Mouse (Mus musculus): ENCODE measurements around the gene Eno3. TPM values are rescaled to one million over a fixed set of nuclear protein-coding genes. Genes with fewer than 3 reads are reported as not detected.

Eno3 gene
- polyA plus RNA-seq, 1 experiment from 2014 or later, result 14.5 TPM

DNA sequence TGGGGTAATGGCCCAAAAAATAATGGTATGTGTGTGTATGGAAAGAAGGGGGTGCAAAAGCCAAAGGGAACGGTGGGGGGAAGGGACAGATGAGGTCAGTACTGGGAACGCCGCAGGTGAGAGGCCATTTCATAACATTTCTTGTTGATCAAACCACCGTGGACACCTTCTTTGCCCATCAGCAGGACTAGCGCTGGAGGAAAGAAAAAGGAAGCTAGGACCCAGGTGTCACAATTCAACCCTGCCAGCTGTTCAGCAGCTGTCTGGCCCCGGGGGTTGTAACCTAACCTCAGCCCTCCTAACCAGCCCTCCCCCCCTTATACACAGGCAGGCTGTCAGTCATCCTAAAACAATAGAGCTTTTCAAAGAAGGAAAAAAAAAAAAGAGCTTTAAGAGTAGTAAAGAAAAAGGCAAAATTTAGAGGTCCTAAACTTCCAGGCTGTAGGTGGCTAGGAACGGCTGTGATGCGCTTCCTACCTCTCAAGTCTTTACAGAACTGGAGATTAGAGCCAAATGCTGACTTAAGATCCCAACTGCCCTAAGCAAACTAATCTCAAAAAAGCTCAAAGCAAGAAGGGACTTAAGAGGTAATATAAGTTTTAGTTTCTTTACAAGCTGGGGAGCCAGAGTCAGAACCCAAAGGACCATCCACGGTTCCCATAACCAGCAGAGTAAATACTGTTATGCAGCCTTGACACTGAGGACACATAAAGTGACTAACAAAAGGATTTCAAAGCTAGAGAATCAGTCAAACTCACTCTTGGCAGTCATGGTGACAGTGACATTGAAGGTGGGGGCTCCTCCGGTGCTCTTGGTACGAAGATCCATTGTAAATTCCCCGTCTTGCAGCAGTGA lies 4.7 kb upstream of the Eno3 start:
- H3K9me3 ChIP-seq (ENCODE audit: control insufficient read depth, low read depth, low read length), result no peaks in the 10 kb centered on the region
- H3K27ac ChIP-seq (ENCODE audit: low read length), result peak overlapping the region; percentile 99; the same call in 1 of the 2 replicates
- peaks cover 41% of the 10 kb centered on the region for H3K4me1 ChIP-seq (ENCODE audit: control insufficient read depth, insufficient read depth, low read length)
- H3K27me3 ChIP-seq (ENCODE audit: control insufficient read depth, insufficient read depth, low read length), result no peaks in the 10 kb centered on the region
- H3K4me2 ChIP-seq (replicated peaks; ENCODE audit: low read depth, low read length), result peak overlapping the region; percentile 85
- no peak for ATAC-seq (ENCODE audit: insufficient number of reproducible peaks, insufficient read depth, low FRiP score, low read depth)
- peak overlapping the region; percentile 98; the same call in 1 of the 2 replicates for H3K9ac ChIP-seq (replicated peaks; ENCODE audit: low read depth, low read length)
- peak overlapping the region; percentile 100 for H3K4me3 ChIP-seq (ENCODE audit: low read depth, low read length)
- WGBS, result 59% methylated on average over 12 of the region's 12 CpGs
- peaks cover 40% of the 10 kb centered on the region for H3K36me3 ChIP-seq (ENCODE audit: control insufficient read depth, insufficient read depth, low read length)

DNA sequence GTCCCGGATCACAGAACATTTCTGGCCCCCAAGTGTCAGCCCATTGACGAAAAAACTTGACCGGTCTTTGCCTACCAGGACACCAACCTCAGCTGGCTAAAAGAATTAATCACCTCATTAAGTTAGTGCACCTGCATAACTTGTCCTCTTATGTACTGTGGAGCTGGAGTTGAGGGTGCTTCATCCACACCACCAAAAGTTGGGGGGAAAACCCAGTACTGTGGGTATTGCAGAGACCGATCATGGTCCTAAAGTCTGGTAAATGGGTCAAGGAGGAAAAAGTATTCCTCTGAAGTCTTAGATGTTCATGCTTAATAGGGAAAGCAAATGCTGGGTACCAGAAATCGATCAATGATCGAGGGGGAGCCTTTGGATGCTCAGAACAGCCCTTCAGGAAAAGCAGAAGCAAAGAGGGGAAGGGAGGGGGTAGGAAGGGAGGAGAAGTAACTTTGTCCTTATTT lies 4.1 kb upstream of the Eno3 start:
- peak overlapping the region; percentile 85 for H3K4me2 ChIP-seq (replicated peaks; ENCODE audit: low read depth, low read length)
- no peak for ATAC-seq (ENCODE audit: insufficient number of reproducible peaks, insufficient read depth, low FRiP score, low read depth)
- H3K4me1 ChIP-seq (ENCODE audit: control insufficient read depth, insufficient read depth, low read length), result peaks cover 42% of the 10 kb centered on the region
- H3K9me3 ChIP-seq (ENCODE audit: control insufficient read depth, low read depth, low read length), result no peaks in the 10 kb centered on the region
- H3K27ac ChIP-seq (ENCODE audit: low read length), result peak overlapping the region; percentile 99
- WGBS, result 43% methylated on average over 6 of the region's 6 CpGs
- H3K36me3 ChIP-seq (ENCODE audit: control insufficient read depth, insufficient read depth, low read length), result peaks cover 40% of the 10 kb centered on the region
- H3K4me3 ChIP-seq (ENCODE audit: low read depth, low read length), result peak overlapping the region; percentile 100
- H3K27me3 ChIP-seq (ENCODE audit: control insufficient read depth, insufficient read depth, low read length), result no peaks in the 10 kb centered on the region
- H3K9ac ChIP-seq (replicated peaks; ENCODE audit: low read depth, low read length), result peak overlapping the region; percentile 98

DNA sequence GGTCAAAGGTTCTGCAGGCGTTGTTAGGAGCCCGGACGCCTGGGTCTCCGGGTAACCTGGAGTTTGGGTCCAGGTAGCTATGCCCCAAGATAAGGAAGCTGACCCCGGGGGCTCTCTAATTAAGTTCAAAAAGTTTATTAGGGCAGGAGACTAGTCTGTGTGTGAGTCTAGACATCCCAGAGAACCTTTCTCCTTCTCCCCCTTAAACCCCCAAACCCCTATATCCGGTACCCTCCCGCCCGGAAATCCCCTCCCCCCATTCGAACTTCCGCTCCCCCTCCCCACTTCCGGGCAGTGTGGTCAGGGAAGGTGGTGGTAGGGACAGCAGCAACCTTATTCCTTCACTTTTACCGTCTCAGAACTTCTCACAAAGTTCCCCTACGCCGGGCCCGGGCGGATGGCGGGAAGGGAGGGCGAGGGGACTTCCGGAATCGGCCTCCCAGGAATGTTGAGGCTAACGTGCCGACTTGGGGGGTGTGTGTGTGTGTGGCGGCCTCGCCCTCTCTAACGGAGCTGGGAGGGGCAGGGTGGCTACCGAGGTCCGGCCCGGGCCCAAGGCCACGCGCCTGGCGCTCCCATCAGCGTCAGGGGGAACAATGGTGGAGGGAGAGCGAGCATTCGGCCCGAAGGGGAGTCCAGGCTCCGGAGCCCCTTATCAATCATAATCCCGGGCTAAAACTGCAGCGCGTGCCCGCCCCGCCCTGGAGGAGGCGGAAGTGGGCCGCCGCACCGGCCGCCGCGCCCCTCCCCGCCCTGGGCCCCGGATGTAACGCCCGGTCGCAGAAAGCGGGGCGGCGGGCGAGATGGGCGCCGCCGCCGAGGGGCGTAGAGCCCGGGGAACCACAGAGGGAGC lies 3.4 kb upstream of the Eno3 start:
- ATAC-seq (ENCODE audit: insufficient number of reproducible peaks, insufficient read depth, low FRiP score, low read depth), result peak; percentile 29; the same call in 1 of the 2 replicates
- Histone ChIP-seq H3K4me2 (replicated peaks; ENCODE audit: low read depth, low read length) (peak overlapping the region; percentile 85), H3K27ac (ENCODE audit: low read length) (peak overlapping the region; percentile 99), H3K9ac (replicated peaks; ENCODE audit: low read depth, low read length) (peak overlapping the region; percentile 98), H3K9me3 (ENCODE audit: control insufficient read depth, low read depth, low read length) (no peaks in the 10 kb centered on the region), H3K36me3 (ENCODE audit: control insufficient read depth, insufficient read depth, low read length) (peaks cover 37% of the 10 kb centered on the region), H3K4me3 (ENCODE audit: low read depth, low read length) (peak overlapping the region; percentile 100), H3K27me3 (ENCODE audit: control insufficient read depth, insufficient read depth, low read length) (no peaks in the 10 kb centered on the region), H3K4me1 (ENCODE audit: control insufficient read depth, insufficient read depth, low read length) (peaks cover 38% of the 10 kb centered on the region)
- WGBS, result under 1% methylated on average over 62 of the region's 63 CpGs

DNA sequence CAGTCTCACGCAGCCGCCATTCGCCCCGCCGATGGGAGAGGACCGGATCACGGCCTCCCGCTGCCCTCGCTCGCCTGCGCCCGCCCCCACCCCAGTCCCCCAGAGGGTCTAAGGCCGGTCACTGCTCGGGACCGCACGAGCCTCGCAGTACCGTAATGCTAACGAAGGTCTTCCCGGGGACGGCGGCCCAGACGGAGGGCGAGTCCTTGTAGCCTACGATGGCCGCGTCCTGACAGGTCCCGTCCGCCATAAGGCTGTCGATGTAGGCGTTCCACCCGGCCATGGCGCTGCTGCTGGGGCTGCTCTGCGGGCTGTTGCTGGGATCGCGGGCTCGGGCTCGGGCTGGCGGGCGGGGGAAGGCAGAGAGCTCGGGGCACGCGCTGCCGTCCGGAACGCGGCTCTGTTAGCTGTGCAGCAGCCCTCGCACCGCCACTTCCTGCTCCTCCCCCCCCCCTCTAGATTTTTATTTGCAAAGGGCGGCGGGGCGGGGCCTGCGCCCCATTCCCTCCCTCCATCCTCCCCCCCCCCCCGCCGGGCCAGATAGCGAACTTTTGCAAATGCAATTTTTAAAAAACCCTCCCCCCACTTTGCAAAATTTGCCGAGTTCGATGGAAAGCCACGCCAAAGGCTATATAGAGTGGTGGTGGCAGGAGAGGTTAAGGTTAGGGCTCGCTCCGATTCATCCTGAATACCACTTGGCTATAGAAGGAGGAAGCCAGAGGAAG lies 2.6 kb upstream of the Eno3 start, which contains the start of gene Pfn1:
Gene Pfn1 (minus strand): TSS at position 447 of the 725 bp plus-strand sequence.
- H3K4me1 ChIP-seq (ENCODE audit: control insufficient read depth, insufficient read depth, low read length), result peaks cover 35% of the 10 kb centered on the region
- ATAC-seq (ENCODE audit: insufficient number of reproducible peaks, insufficient read depth, low FRiP score, low read depth), result peak; percentile 43; the same call in 1 of the 2 replicates
- WGBS, result under 1% methylated on average over 57 of the region's 61 CpGs

DNA sequence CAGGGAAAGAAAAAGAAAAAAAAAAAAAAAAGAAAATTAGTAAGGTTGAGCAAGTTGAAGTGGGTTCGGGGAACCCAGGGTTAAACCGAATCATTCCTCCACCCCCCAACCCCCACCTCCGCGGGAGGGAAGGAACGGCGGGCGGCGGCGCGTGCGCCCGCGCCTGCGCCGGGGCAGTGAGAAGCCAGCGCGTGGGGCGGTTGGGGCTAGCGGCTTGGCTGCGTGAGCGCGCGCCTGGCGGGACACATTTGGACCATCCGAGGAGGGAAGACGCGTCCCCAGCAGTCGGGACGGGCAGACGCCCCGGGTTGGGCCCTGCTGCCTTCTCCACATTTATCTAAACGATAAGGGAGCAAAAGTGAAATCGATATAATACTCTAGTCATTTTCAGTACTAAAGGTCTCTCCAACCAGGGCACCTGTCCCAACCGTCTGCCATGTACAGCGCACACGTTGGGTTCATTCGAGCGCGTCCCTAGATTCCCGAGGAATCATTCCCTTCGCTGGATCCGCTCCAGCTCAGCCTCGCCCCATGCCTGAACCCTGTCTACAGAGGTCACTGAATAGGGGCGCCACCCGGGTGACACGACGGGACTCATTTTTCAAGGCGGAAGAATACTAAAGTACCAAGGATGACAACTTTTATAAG lies 2.0 kb upstream of the Eno3 start:
- Histone ChIP-seq H3K36me3 (ENCODE audit: control insufficient read depth, insufficient read depth, low read length) (peaks cover 24% of the 10 kb centered on the region), H3K4me3 (ENCODE audit: low read depth, low read length) (peak overlapping the region; percentile 100), H3K4me2 (replicated peaks; ENCODE audit: low read depth, low read length) (peak overlapping the region; percentile 85), H3K4me1 (ENCODE audit: control insufficient read depth, insufficient read depth, low read length) (peaks cover 35% of the 10 kb centered on the region), H3K27ac (ENCODE audit: low read length) (peak overlapping the region; percentile 99), H3K27me3 (ENCODE audit: control insufficient read depth, insufficient read depth, low read length) (no peaks in the 10 kb centered on the region), H3K9me3 (ENCODE audit: control insufficient read depth, low read depth, low read length) (no peaks in the 10 kb centered on the region), H3K9ac (replicated peaks; ENCODE audit: low read depth, low read length) (peak overlapping the region; percentile 98)
- WGBS, result under 1% methylated on average over 48 of the region's 48 CpGs
- peak; percentile 29 for ATAC-seq (ENCODE audit: insufficient number of reproducible peaks, insufficient read depth, low FRiP score, low read depth)

More for the DNA sequence above, 2.6 kb upstream of the Eno3 start, which contains the start of gene Pfn1:
- peak within 1 kb of the TSS; percentile 85 for H3K4me2 ChIP-seq (replicated peaks; ENCODE audit: low read depth, low read length)
- H3K4me3 ChIP-seq (ENCODE audit: low read depth, low read length), result peak within 1 kb of the TSS; percentile 100
- no peaks in the 10 kb centered on the region for H3K27me3 ChIP-seq (ENCODE audit: control insufficient read depth, insufficient read depth, low read length)
- no peaks in the 10 kb centered on the region for H3K9me3 ChIP-seq (ENCODE audit: control insufficient read depth, low read depth, low read length)
- H3K27ac ChIP-seq (ENCODE audit: low read length), result peak within 1 kb of the TSS; percentile 99
- H3K36me3 ChIP-seq (ENCODE audit: control insufficient read depth, insufficient read depth, low read length), result peaks cover 31% of the 10 kb centered on the region
- H3K9ac ChIP-seq (replicated peaks; ENCODE audit: low read depth, low read length), result peak within 1 kb of the TSS; percentile 98

DNA sequence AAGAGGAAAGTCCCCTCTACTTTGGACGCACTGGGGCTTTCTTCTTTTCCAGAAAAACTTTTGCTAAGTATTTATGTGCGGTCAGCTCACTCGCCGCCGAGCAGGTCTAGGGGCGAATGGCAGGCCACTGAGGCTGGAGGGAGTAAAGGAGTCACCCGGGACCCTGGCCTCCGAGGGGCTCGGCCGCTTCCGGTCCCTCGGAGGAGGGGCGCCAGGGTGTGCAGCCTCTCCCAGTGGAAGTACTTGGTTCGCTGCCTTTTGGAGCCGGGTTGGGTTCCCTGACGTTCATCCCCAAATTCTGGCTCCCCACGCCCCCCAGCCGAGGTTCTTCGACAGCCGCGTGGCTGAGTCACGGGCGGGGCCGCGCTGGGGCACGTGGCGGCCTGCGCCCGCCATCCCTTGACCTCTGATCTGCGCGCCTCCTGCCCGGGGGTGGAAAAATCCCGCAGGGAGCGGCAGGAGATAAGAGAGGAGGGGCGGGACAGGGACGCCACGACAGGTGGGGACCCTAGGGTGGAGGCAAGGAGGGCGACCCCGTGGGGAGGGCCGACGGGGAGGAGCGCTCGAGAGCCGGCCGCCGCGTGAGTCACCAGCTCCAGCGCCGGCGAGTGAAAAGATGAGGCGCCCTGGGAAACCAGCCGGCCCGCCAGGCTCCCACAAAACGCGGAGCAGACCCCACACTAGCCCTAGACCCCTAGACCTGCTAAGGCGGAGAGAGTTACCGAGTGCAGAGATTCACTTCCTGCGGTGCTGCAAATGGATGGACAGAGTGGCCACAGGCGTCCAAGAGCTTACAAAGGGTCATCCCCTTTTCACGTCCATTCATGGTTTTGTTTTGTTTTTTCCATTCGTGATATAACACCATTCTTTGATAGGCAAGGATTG lies 1.2 kb upstream of the Eno3 start:
- WGBS, result under 1% methylated on average over 61 of the region's 61 CpGs

DNA sequence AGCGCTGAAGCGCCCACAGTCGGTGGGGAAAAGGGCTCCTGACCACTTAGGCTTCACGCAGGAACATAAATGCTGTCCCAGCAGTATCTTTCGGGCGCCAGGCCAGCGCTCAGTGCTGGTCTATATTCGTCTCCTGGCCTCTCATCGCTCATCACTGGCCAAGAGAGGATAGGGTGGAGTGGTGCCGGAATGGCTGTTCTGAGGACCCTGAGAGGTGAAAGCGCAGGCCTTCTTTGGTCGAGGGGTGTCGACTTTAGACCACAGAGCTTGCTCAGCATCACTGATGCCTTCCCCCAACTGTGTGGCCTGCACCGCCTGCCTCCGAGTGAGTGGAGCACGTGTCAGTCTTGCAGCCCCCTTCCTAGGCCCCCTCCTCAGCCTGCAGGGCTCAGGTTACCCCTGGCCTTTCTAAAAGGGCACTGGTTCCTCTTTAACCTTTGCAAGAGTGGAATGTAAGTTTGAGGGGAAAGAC lies 510 bp upstream of the Eno3 start:
- ATAC-seq (ENCODE audit: insufficient number of reproducible peaks, insufficient read depth, low FRiP score, low read depth), result no peak
- Histone ChIP-seq H3K4me3 (ENCODE audit: low read depth, low read length) (peak overlapping the region; percentile 100), H3K4me1 (ENCODE audit: control insufficient read depth, insufficient read depth, low read length) (peaks cover 28% of the 10 kb centered on the region), H3K27ac (ENCODE audit: low read length) (peak overlapping the region; percentile 99), H3K27me3 (ENCODE audit: control insufficient read depth, insufficient read depth, low read length) (no peaks in the 10 kb centered on the region), H3K36me3 (ENCODE audit: control insufficient read depth, insufficient read depth, low read length) (peaks cover 10% of the 10 kb centered on the region; the same call in 1 of the 2 replicates), H3K9ac (replicated peaks; ENCODE audit: low read depth, low read length) (peak overlapping the region; percentile 98), H3K9me3 (ENCODE audit: control insufficient read depth, low read depth, low read length) (no peaks in the 10 kb centered on the region), H3K4me2 (replicated peaks; ENCODE audit: low read depth, low read length) (peak overlapping the region; percentile 85)
- 7% methylated on average over 16 of the region's 16 CpGs for WGBS

More for the DNA sequence above, 1.2 kb upstream of the Eno3 start:
- H3K27ac ChIP-seq (ENCODE audit: low read length), result peak overlapping the region; percentile 99
- H3K27me3 ChIP-seq (ENCODE audit: control insufficient read depth, insufficient read depth, low read length), result no peaks in the 10 kb centered on the region
- no peaks in the 10 kb centered on the region for H3K9me3 ChIP-seq (ENCODE audit: control insufficient read depth, low read depth, low read length)
- H3K4me2 ChIP-seq (replicated peaks; ENCODE audit: low read depth, low read length), result peak overlapping the region; percentile 85
- peak overlapping the region; percentile 100 for H3K4me3 ChIP-seq (ENCODE audit: low read depth, low read length)
- peaks cover 33% of the 10 kb centered on the region for H3K4me1 ChIP-seq (ENCODE audit: control insufficient read depth, insufficient read depth, low read length)
- ATAC-seq (ENCODE audit: insufficient number of reproducible peaks, insufficient read depth, low FRiP score, low read depth), result peak; percentile 38; the same call in 1 of the 2 replicates
- H3K36me3 ChIP-seq (ENCODE audit: control insufficient read depth, insufficient read depth, low read length), result peaks cover 17% of the 10 kb centered on the region
- peak overlapping the region; percentile 98 for H3K9ac ChIP-seq (replicated peaks; ENCODE audit: low read depth, low read length)
